Mouse (Mus musculus): Measurements from ENCODE around the gene Rassf10. TPM values are rescaled to one million over a fixed set of nuclear protein-coding genes. Genes with fewer than 3 reads are reported as not detected.
A peak's percentile ranks its signal among the peaks of the same experiment; 100 is the strongest.

Gene Rassf10
- total RNA-seq (2021) = 1 to 10 TPM; 1.2 TPM
- long read RNA-seq, experiment 1, partial matches to known transcripts = 0 of 3 reads
- long read RNA-seq, experiment 1, other reads (novel, unspliced or antisense) = 0 of 3 reads
- long read RNA-seq, experiment 2, partial matches to known transcripts = 0 of 4 reads
- long read RNA-seq, experiment 2, other reads (novel, unspliced or antisense) = 0 of 4 reads

GRCm38 (mm10) chr7:112953777-112954291 lies at the start of gene Rassf10:
Rassf10 (plus strand) TSS chr7:112953962.
- no peak within 1 kb of the TSS for H3K27ac ChIP-seq
- intact Hi-C loops (cut with DNase I) = no loop called here

GRCm38 (mm10) chr7:112906848-112907247 lies 46.9 kb upstream of the Rassf10 start:
- no peak for DNase-seq (ENCODE audit: extremely low spot score in 1 of 2, low spot score in 2 of 2)
- H3K4me3 ChIP-seq = no peak overlapping the region
- intact Hi-C loops (cut with DNase I) = no loop called here
- TF ChIP-seq CTCF (IDR thresholded peaks at IDR 0.05) = no peak
- H3K27ac ChIP-seq = no peak overlapping the region

More at GRCm38 (mm10) chr7:112953777-112954291, at the start of gene Rassf10:
- peak within 1 kb of the TSS; percentile 29 for H3K4me3 ChIP-seq
- no peak for TF ChIP-seq CTCF (IDR thresholded peaks at IDR 0.05)
- DNase-seq (ENCODE audit: extremely low spot score in 1 of 2, low spot score in 2 of 2) = peak; percentile 24 to 32

- H3K4me3 ChIP-seq = no peak overlapping the region
- no peak for TF ChIP-seq CTCF (IDR thresholded peaks at IDR 0.05)
- DNase-seq (ENCODE audit: extremely low spot score in 1 of 2, low spot score in 2 of 2) = no peak
- no peak overlapping the region for H3K27ac ChIP-seq
- intact Hi-C loops (cut with DNase I) = no loop called here
Measured at GRCm38 (mm10) chr7:112907468-112907867, 46.3 kb upstream of the Rassf10 start.

GRCm38 (mm10) chr7:112909164-112909563 lies 44.6 kb upstream of the Rassf10 start:
- intact Hi-C loops (cut with DNase I) = no loop called here
- no peak overlapping the region for H3K27ac ChIP-seq
- no peak overlapping the region for H3K4me3 ChIP-seq
- no peak for DNase-seq (ENCODE audit: extremely low spot score in 1 of 2, low spot score in 2 of 2)
- TF ChIP-seq CTCF (IDR thresholded peaks at IDR 0.05) = no peak

GRCm38 (mm10) chr7:112912969-112913368 lies 40.8 kb upstream of the Rassf10 start:
- intact Hi-C loops (cut with DNase I) = no loop called here
- no peak for DNase-seq (ENCODE audit: extremely low spot score in 1 of 2, low spot score in 2 of 2)
- TF ChIP-seq CTCF (IDR thresholded peaks at IDR 0.05) = no peak
- Histone ChIP-seq H3K4me3 (no peak overlapping the region), H3K27ac (no peak overlapping the region)

GRCm38 (mm10) chr7:112915571-112915970 lies 38.2 kb upstream of the Rassf10 start:
- Histone ChIP-seq H3K27ac (peak overlapping the region; percentile 44; the same call in 1 of the 2 replicates), H3K4me3 (no peak overlapping the region)
- intact Hi-C loops (cut with DNase I) = loop anchor here (5.0 kb wide), 2 partner anchors 332 to 347 kb away; no protein-coding TSS in a partner anchor
- TF ChIP-seq CTCF (IDR thresholded peaks at IDR 0.05) = no peak
- DNase-seq (ENCODE audit: extremely low spot score in 1 of 2, low spot score in 2 of 2) = peak in 1 of 2 experiments; percentile 28

- Histone ChIP-seq H3K27ac (no peak overlapping the region), H3K4me3 (no peak overlapping the region)
- no peak for DNase-seq (ENCODE audit: extremely low spot score in 1 of 2, low spot score in 2 of 2)
- TF ChIP-seq CTCF (IDR thresholded peaks at IDR 0.05) = no peak
- intact Hi-C loops (cut with DNase I) = loop anchor here (5.0 kb wide), 2 partner anchors 330 to 345 kb away; no protein-coding TSS in a partner anchor
Measured at GRCm38 (mm10) chr7:112917613-112918278, 36.0 kb upstream of the Rassf10 start.

- DNase-seq (ENCODE audit: extremely low spot score in 1 of 2, low spot score in 2 of 2) = peak in 1 of 2 experiments; percentile 24
- intact Hi-C loops (cut with DNase I) = loop anchor here (5.0 kb wide), 2 partner anchors 329 to 344 kb away; no protein-coding TSS in a partner anchor
- no peak for TF ChIP-seq CTCF (IDR thresholded peaks at IDR 0.05)
Measured at GRCm38 (mm10) chr7:112918279-112918991, 35.3 kb upstream of the Rassf10 start.

GRCm38 (mm10) chr7:112919845-112920244 lies 33.9 kb upstream of the Rassf10 start:
- Histone ChIP-seq H3K4me3 (no peak overlapping the region), H3K27ac (no peak overlapping the region)
- TF ChIP-seq CTCF (IDR thresholded peaks at IDR 0.05) = peak; percentile 82
- DNase-seq (ENCODE audit: extremely low spot score in 1 of 2, low spot score in 2 of 2) = peak; percentile 46 to 51
- intact Hi-C loops (cut with DNase I) = loop anchor here (1.0 to 5.0 kb wide), 4 partner anchors 211 to 393 kb away; no protein-coding TSS in a partner anchor

More at GRCm38 (mm10) chr7:112918279-112918991, 35.3 kb upstream of the Rassf10 start:
- Histone ChIP-seq H3K4me3 (peak overlapping the region; percentile 21; the same call in 1 of the 2 replicates), H3K27ac (peak overlapping the region; percentile 63)

GRCm38 (mm10) chr7:112922801-112923200 lies 31.0 kb upstream of the Rassf10 start:
- intact Hi-C loops (cut with DNase I) = no loop called here
- DNase-seq (ENCODE audit: extremely low spot score in 1 of 2, low spot score in 2 of 2) = no peak
- no peak for TF ChIP-seq CTCF (IDR thresholded peaks at IDR 0.05)
- H3K4me3 ChIP-seq = no peak overlapping the region
- no peak overlapping the region for H3K27ac ChIP-seq

GRCm38 (mm10) chr7:112923712-112924111 lies 30.1 kb upstream of the Rassf10 start:
- intact Hi-C loops (cut with DNase I) = no loop called here
- no peak for TF ChIP-seq CTCF (IDR thresholded peaks at IDR 0.05)
- H3K27ac ChIP-seq = no peak overlapping the region
- DNase-seq (ENCODE audit: extremely low spot score in 1 of 2, low spot score in 2 of 2) = no peak
- H3K4me3 ChIP-seq = no peak overlapping the region
